18 mouse cellular contexts compared by ENCODE assay signal in the genomic region with DNA sequence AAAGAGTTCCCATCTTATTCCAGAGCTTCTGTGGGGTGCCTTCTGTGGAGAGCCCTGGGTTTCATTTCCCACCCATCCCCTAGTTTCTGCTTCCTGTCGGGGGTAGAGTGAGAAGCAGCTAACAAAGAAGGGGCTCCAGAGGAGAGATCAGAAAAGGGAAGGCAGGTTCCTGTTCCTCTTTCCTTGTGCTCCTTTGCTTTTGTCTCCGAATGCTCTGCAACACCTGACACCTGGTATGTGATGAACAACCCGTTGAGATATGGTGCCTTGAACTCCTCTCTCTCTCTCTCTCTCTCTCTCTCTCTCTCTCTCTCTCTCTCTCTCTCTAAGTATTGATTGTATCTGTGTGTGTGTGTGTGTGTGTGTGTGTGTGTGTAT.
DNase-seq lines count a peak whose midpoint lies in the region; ATAC-seq and TF ChIP-seq lines count a peak whose summit lies in the region.
"Had no signal": no experiment of that assay in that cellular context is flagged by ENCODE, and none has a peak within 500 bp of the region (broad histone marks: within the 10 kb centered on the region; RNA-seq: fewer than 3 reads in every experiment).

No protein-coding gene starts in this region.

- H3K36me3 ChIP-seq in lung, embryonic 16.5 days (ENCODE audit: control insufficient read depth, insufficient read depth, low read length) = no peaks in the 10 kb centered on the region
- H3K36me3 ChIP-seq in limb, embryonic 10.5 days = no peaks in the 10 kb centered on the region
- H3K36me3 ChIP-seq in forebrain, embryonic 15.5 days = no peaks in the 10 kb centered on the region
- H3K36me3 ChIP-seq: midbrain, embryonic 10.5 days; neural tube, embryonic 15.5 days had no signal

- no peaks in the 10 kb centered on the region for H3K9me3 ChIP-seq in lung, embryonic 16.5 days (ENCODE audit: control insufficient read depth, low read length)
- H3K9me3 ChIP-seq in limb, embryonic 10.5 days (replicated peaks) = no peaks in the 10 kb centered on the region
- no peaks in the 10 kb centered on the region for H3K9me3 ChIP-seq in forebrain, embryonic 15.5 days
- H3K9me3 ChIP-seq: forebrain, embryonic 13.5 days; midbrain, embryonic 10.5 days; neural tube, embryonic 15.5 days had no signal

- no peak for TF ChIP-seq CTCF in gastrocnemius, adult 2 months (IDR thresholded peaks at IDR 0.05)
- TF ChIP-seq CTCF in lung, adult 2 months (IDR thresholded peaks at IDR 0.05; ENCODE audit: insufficient read depth, low read length) = no peak

- DNase-seq in gastrocnemius, adult 2 months = no peak
- no peak for DNase-seq in gastrocnemius, postnatal 14 days
- DNase-seq in lung, adult 2 months = no peak
- no peak for DNase-seq in limb, embryonic 10.5 days (ENCODE audit: low spot score)
- peak; percentile 59 for DNase-seq in thymus, postnatal 14 days
- DNase-seq in adrenal gland, adult 8-10 months = no peak
- DNase-seq: cerebellum, adult 2 months; heart, adult 2 months; heart, postnatal 4 days; kidney, adult 8-10 months; lung, embryonic 14.5 days; spleen, adult 18-20 months had no signal

- H3K4me3 ChIP-seq in gastrocnemius, adult 2 months = no peak overlapping the region
- no peak overlapping the region for H3K4me3 ChIP-seq in lung, embryonic 16.5 days (ENCODE audit: low read length)
- no peak overlapping the region for H3K4me3 ChIP-seq in lung, adult 2 months (replicated peaks; ENCODE audit: extremely low read depth, low read depth, low read length)
- H3K4me3 ChIP-seq in limb, embryonic 10.5 days = no peak overlapping the region
- no peak overlapping the region for H3K4me3 ChIP-seq in forebrain, embryonic 15.5 days
- H3K4me3 ChIP-seq: forebrain, embryonic 13.5 days; heart, adult 2 months; midbrain, embryonic 10.5 days; neural tube, embryonic 15.5 days had no signal

- peaks cover 42% of the 10 kb centered on the region for H3K4me1 ChIP-seq in lung, embryonic 16.5 days (replicated peaks; ENCODE audit: control insufficient read depth, insufficient read depth, low read length)
- H3K4me1 ChIP-seq in lung, adult 2 months (ENCODE audit: control insufficient read depth, insufficient read depth, low read length) = peaks cover 33% of the 10 kb centered on the region
- H3K4me1 ChIP-seq in limb, embryonic 10.5 days = peaks cover 32% of the 10 kb centered on the region
- no peaks in the 10 kb centered on the region for H3K4me1 ChIP-seq in forebrain, embryonic 15.5 days
- H3K4me1 ChIP-seq: neural tube, embryonic 15.5 days had no signal

- intact Hi-C loops in gastrocnemius, adult 2 months (cut with DNase I) = no loop called here
- intact Hi-C loops in gastrocnemius, postnatal 14 days (cut with DNase I; ENCODE audit: low total_unique reads) = no loop called here

- no peaks in the 10 kb centered on the region for H3K27me3 ChIP-seq in lung, embryonic 16.5 days (ENCODE audit: control insufficient read depth, insufficient read depth, low read depth, low read length)
- no peaks in the 10 kb centered on the region for H3K27me3 ChIP-seq in limb, embryonic 10.5 days (ENCODE audit: low read depth, poor library complexity, severe bottlenecking)
- H3K27me3 ChIP-seq in forebrain, embryonic 15.5 days = no peaks in the 10 kb centered on the region
- H3K27me3 ChIP-seq: forebrain, embryonic 13.5 days; neural tube, embryonic 15.5 days; Patski had no signal

- no peak for TF ChIP-seq POLR2A in lung, adult 2 months (IDR thresholded peaks at IDR 0.05; ENCODE audit: borderline replicate concordance, extremely low read depth, low read depth, low read length)

- no peak overlapping the region for H3K9ac ChIP-seq in lung, embryonic 16.5 days (ENCODE audit: low read length)
- no peak overlapping the region for H3K9ac ChIP-seq in forebrain, embryonic 15.5 days (replicated peaks)
- H3K9ac ChIP-seq: forebrain, embryonic 13.5 days; lung, embryonic 14.5 days; neural tube, embryonic 15.5 days had no signal

- no peak overlapping the region for H3K4me2 ChIP-seq in lung, embryonic 16.5 days (ENCODE audit: low read depth, low read length)
- no peak overlapping the region for H3K4me2 ChIP-seq in forebrain, embryonic 15.5 days (replicated peaks)
- H3K4me2 ChIP-seq: forebrain, embryonic 13.5 days; lung, embryonic 14.5 days; neural tube, embryonic 15.5 days had no signal

- peak overlapping the region; percentile 64 for H3K27ac ChIP-seq in gastrocnemius, adult 2 months
- peak overlapping the region; percentile 85; the same call in 1 of the 2 replicates for H3K27ac ChIP-seq in lung, embryonic 16.5 days (ENCODE audit: low read length)
- peak overlapping the region; percentile 34; the same call in 1 of the 2 replicates for H3K27ac ChIP-seq in limb, embryonic 10.5 days
- H3K27ac ChIP-seq in forebrain, embryonic 15.5 days (replicated peaks) = no peak overlapping the region
- H3K27ac ChIP-seq: forebrain, embryonic 13.5 days; heart, adult 2 months; midbrain, embryonic 10.5 days; neural tube, embryonic 15.5 days had no signal

- 41% methylated on average over 3 of the region's 3 CpGs for WGBS in lung, embryonic 16.5 days
- 54% methylated on average over 3 of the region's 3 CpGs for WGBS in lung, adult 2 months
- WGBS in limb, embryonic 10.5 days = 72% methylated on average over 3 of the region's 3 CpGs
- WGBS in forebrain, embryonic 15.5 days = 71% methylated on average over 3 of the region's 3 CpGs

- ATAC-seq in lung, embryonic 16.5 days (ENCODE audit: low read depth) = no peak
- no peak for ATAC-seq in forebrain, embryonic 15.5 days (replicated peaks)
- ATAC-seq: forebrain, embryonic 13.5 days; Patski had no signal
